Mouse (Mus musculus) MEL (cell line): ENCODE data around the gene 4930404N11Rik.

Experiments used
- CHD2 ChIP-seq: IDR thresholded peaks from 2 replicates; pipeline ENCODE4 v1.6.1; 2011; ENCODE audit warnings: low read length, improper control_type of control experiment
- CTCF ChIP-seq, 3 experiments: IDR thresholded peaks in 2 of 3; conservative IDR thresholded peaks in 1 of 3; 2 replicates each; pipeline ENCODE4 v1.5.1; 2011 to 2012; ENCODE audit warnings: low read length in 3 of 3, low read depth in 2 of 3, mild to moderate bottlenecking in 2 of 3, improper control_type of control experiment in 1 of 3, inconsistent platforms in 1 of 3, mixed read lengths in 1 of 3, moderate library complexity in 1 of 3; ENCODE audit not compliant: control insufficient read depth in 1 of 3, insufficient read depth in 1 of 3, poor library complexity in 1 of 3, severe bottlenecking in 1 of 3
- JUND ChIP-seq: IDR thresholded peaks from 2 replicates; pipeline ENCODE4 v1.6.1; 2011; ENCODE audit warnings: low read depth, mild to moderate bottlenecking, improper control_type of control experiment, low read length
- KAT2A ChIP-seq: conservative IDR thresholded peaks from 2 replicates; pipeline ENCODE4 v1.6.1; 2012; ENCODE audit warnings: low read depth, low read length, improper control_type of control experiment, inconsistent platforms
- ZNF384 ChIP-seq: IDR thresholded peaks from 2 replicates; pipeline ENCODE4 v1.6.1; 2012; ENCODE audit warnings: low read depth, mild to moderate bottlenecking, inconsistent platforms, low read length, improper control_type of control experiment

DNA sequence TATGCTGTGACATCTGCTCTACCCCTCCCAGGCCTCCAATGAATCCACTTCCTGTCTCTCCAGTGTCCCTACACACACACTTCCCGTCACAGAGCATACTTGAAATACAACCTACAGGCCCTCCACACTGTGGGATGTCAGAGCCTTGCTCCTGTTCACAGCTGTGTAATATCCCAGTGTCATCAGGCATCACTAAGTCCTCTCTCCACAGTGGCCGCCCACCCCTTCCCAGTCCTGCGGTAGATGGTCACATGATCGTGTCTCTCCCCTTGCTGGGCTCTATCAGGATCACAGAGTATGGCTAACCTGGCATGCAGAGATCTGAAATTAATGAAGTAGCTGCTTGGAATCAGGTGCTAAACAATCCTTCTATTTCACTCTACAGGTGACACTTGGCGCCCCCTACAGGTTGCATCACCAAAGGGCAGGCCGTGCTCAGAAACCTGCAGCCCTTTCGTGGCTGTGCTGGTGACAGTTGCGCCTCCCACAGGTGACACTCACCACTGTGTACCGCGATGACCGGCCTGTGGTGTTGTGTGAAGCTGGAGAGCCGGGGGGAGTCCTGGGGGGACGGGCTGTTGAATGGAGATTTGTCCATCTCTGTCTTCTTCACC lies 40.1 kb upstream of the 4930404N11Rik start:
- TF ChIP-seq CTCF (IDR thresholded peaks at IDR 0.05 in 2 of 3, conservative IDR thresholded peaks at IDR 0.05 in 1 of 3; ENCODE audit: control insufficient read depth in 1 of 3, insufficient read depth in 1 of 3, low read depth in 2 of 3, low read length in 3 of 3, poor library complexity in 1 of 3, severe bottlenecking in 1 of 3) (peak; percentile 81 to 87 (median 85)), CHD2 (no peak), KAT2A (no peak), ZNF384 (no peak), JUND (no peak)
